Mouse (Mus musculus) G1E (cell line): ENCODE measurements around the gene Hcst. TPM values are rescaled to one million over a fixed set of nuclear protein-coding genes. Genes with fewer than 3 reads are reported as not detected.
A peak's percentile ranks its signal among the peaks of the same experiment; 100 is the strongest.

Experiments used
- ATAC-seq: 2 replicates; pipeline ENCODE4 v1.8.0; 2016; ENCODE audit warnings: mild to moderate bottlenecking; ENCODE audit not compliant: insufficient number of reproducible peaks, poor library complexity, low FRiP score, severe bottlenecking; ENCODE audit errors: extremely low read depth
- DNase-seq: peaks from one replicate; pipeline ENCODE4 v3.0.0; 2012; ENCODE audit warnings: low spot score
- H3K27me3 ChIP-seq: 2 replicates; pipeline ENCODE4 v1.6.1; 2012; ENCODE audit warnings: mild to moderate bottlenecking, low read length, inconsistent platforms; ENCODE audit not compliant: insufficient read depth
- H3K36me3 ChIP-seq: replicated peaks from 2 replicates; pipeline ENCODE3; 2012; ENCODE audit warnings: mild to moderate bottlenecking, inconsistent platforms
- H3K4me1 ChIP-seq: 2 replicates; pipeline ENCODE4 v1.6.1; 2012; ENCODE audit warnings: low read depth, low read length, inconsistent platforms, mixed read lengths; ENCODE audit not compliant: insufficient read depth
- H3K4me3 ChIP-seq: 2 replicates; pipeline ENCODE4 v1.5.1; 2012; ENCODE audit warnings: low read depth, mild to moderate bottlenecking, inconsistent platforms, low read length, moderate library complexity, mixed read lengths
- H3K9me3 ChIP-seq: replicated peaks from 2 replicates; pipeline ENCODE4 v1.6.1; 2012; ENCODE audit warnings: inconsistent platforms
- CTCF ChIP-seq: IDR thresholded peaks from 2 replicates; pipeline ENCODE4 v1.5.1; 2012; ENCODE audit warnings: low read depth, low read length, inconsistent platforms, mixed read lengths
- GATA1 ChIP-seq: IDR thresholded peaks from 2 replicates; pipeline ENCODE4 v1.6.1; 2012; ENCODE audit warnings: borderline replicate concordance, low read length, inconsistent platforms, mixed read lengths
- GATA2 ChIP-seq: IDR thresholded peaks from 2 replicates; pipeline ENCODE4 v1.6.1; 2012; ENCODE audit warnings: low read depth, low read length, inconsistent platforms, borderline replicate concordance
- POLR2AphosphoS5 ChIP-seq: IDR thresholded peaks from 2 replicates; pipeline ENCODE4 v1.6.1; 2012; ENCODE audit warnings: low read depth, low read length, inconsistent platforms; ENCODE audit not compliant: insufficient replicate concordance
- TAL1 ChIP-seq: conservative IDR thresholded peaks from 2 replicates; pipeline ENCODE4 v1.6.1; 2012; ENCODE audit warnings: low read depth, low read length, inconsistent platforms, mixed read lengths
- polyA plus RNA-seq: library from polyadenylated mRNA; stranded (reverse); fragments of >175 nt; gene quantifications from 2 replicates; pipeline ENCODE4 v1.2.3, GENCODE M21; 2012
- total RNA-seq, 2 experiments: library from RNA; stranded (forward) in 1 of 2; stranded (reverse) in 1 of 2; fragments of 200-1000 nt in 1 of 2; fragments of >200 nt in 1 of 2; fragmentation: Nextera tagmentation in 1 of 2; gene quantifications; 2 replicates each; pipeline ENCODE4 v1.2.3; 2014 to 2017

Gene Hcst
- total and polyA plus RNA-seq, 3 experiments = 0.55 to 2.6 TPM; not detected in 1

DNA sequence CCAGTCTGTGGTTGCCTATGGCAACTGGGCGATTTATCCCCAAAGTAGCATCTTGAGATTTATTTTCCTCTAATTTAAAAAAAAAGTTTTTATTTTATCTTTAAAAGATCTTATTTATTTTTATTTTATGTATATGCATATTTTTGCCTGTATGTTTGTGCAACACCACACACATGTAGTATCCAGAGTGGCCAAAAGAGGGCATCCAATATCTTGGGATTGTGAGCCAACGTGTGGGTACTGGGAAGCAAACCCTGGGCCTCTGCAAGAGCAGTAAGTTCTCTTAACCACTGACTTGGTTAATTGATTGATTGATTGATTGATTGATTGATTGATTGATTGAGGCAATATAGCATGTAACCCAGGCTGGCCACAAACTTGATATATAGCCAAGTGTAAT, 24.8 kb downstream of the Hcst start:
- 0 out of 2 replicates have a peak, but pooled peaks cover 2% of the 10 kb centered on the region for H3K27me3 ChIP-seq
- H3K4me1 ChIP-seq = peaks cover 4% of the 10 kb centered on the region; the same call in 1 of the 2 replicates
- H3K4me3 ChIP-seq = no peak overlapping the region
- no peak for TF ChIP-seq TAL1
- no peak for TF ChIP-seq POLR2AphosphoS5
- TF ChIP-seq GATA2 = no peak
- no peak for TF ChIP-seq CTCF
- TF ChIP-seq GATA1 = no peak
- DNase-seq = no peak
- H3K36me3 ChIP-seq = no peaks in the 10 kb centered on the region
- no peaks in the 10 kb centered on the region for H3K9me3 ChIP-seq
- no peak for ATAC-seq

- no peak overlapping the region for H3K4me3 ChIP-seq
- DNase-seq = no peak
- no peaks in the 10 kb centered on the region for H3K9me3 ChIP-seq
- H3K4me1 ChIP-seq = peaks cover 4% of the 10 kb centered on the region; the same call in 1 of the 2 replicates
- H3K36me3 ChIP-seq = no peaks in the 10 kb centered on the region
- peak; percentile 40; the same call in 1 of the 2 replicates for ATAC-seq
- TF ChIP-seq GATA2 = no peak
- 0 out of 2 replicates have a peak, but pooled peaks cover 2% of the 10 kb centered on the region for H3K27me3 ChIP-seq
These were observed 25.3 kb downstream of the Hcst start for GRCm38 (mm10) chr7:30394379-30394778.

DNA sequence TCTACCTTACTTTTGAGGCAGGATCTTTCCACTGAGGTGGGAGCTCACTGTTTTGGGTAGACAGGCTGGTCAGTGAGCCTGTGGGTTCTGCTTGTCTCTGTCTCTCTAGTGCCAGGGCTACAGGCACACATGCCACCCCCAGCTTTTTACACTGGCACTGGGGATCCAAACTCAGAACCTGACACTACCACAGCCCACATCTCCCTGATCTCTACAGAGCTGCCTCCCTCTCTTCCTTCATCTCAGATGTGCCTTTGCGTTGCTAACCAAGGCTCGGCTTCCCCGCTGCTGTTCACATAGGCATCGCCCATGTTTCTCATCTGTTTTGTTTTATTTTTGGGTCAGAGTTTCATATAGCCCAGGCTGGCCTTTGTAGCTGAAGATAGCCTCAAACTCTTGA, 26.0 kb downstream of the Hcst start:
- Histone ChIP-seq H3K9me3 (no peaks in the 10 kb centered on the region), H3K27me3 (0 out of 2 replicates have a peak, but pooled peaks cover 2% of the 10 kb centered on the region), H3K4me1 (peaks cover 4% of the 10 kb centered on the region; the same call in 1 of the 2 replicates), H3K4me3 (no peak overlapping the region), H3K36me3 (no peaks in the 10 kb centered on the region)
- ATAC-seq = no peak
- DNase-seq = no peak
- no peak for TF ChIP-seq TAL1
- TF ChIP-seq GATA2 = no peak
- TF ChIP-seq GATA1 = no peak
- no peak for TF ChIP-seq POLR2AphosphoS5
- no peak for TF ChIP-seq CTCF

GRCm38 (mm10) chr7:30392746-30393520, 26.7 kb downstream of the Hcst start:
- no peak for ATAC-seq
- TF ChIP-seq POLR2AphosphoS5 = no peak
- no peak for TF ChIP-seq CTCF
- TF ChIP-seq GATA1 = no peak
- no peak for TF ChIP-seq GATA2
- TF ChIP-seq TAL1 = no peak
- Histone ChIP-seq H3K4me1 (peaks cover 4% of the 10 kb centered on the region; the same call in 1 of the 2 replicates), H3K36me3 (no peaks in the 10 kb centered on the region), H3K9me3 (no peaks in the 10 kb centered on the region), H3K4me3 (no peak overlapping the region), H3K27me3 (0 out of 2 replicates have a peak, but pooled peaks cover 2% of the 10 kb centered on the region)
- DNase-seq = no peak

DNA sequence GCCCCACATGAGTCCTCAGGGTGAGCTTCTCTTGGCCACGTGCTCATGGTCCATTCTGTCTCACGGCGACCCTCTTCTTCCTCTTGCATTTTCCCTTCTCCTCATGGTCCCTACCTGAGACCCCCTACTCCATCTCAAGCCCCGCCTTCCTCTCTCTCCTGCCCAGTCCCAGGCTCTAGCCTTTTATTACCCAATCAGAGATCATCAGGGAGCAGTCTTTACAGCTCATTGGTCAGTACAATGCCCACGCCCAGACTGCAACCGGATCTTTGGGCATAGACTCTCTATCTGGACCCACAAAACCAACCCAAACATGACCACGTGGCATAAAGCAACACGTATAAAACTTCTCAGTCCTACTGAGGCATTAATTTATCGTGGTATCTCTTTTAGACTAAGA, 35.5 kb downstream of the Hcst start:
- no peak for TF ChIP-seq GATA1
- no peak for TF ChIP-seq GATA2
- TF ChIP-seq CTCF = no peak
- TF ChIP-seq POLR2AphosphoS5 = no peak
- no peak for TF ChIP-seq TAL1
- Histone ChIP-seq H3K27me3 (no peaks in the 10 kb centered on the region), H3K36me3 (no peaks in the 10 kb centered on the region), H3K4me3 (no peak overlapping the region), H3K4me1 (no peaks in the 10 kb centered on the region), H3K9me3 (no peaks in the 10 kb centered on the region)
- no peak for DNase-seq
- ATAC-seq = no peak

DNA sequence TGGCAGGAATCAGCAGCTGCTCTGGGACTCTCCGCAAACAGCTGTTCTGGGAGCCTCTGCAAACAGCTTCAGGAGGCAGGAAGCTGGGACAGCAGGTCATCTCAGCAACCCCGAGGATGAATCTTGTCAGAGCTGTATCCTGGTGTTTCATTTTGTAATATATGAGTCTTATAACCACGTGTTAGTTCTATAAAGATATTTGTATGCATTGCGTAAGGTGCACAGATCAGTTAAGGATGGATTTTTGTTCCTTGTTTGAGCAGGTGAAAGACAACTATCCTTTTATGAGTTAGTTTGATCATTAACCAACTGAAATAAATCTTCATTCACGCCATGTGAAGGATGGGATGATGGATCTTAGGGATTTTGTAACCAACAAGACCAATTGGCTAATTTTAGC, 39.6 kb downstream of the Hcst start:
- no peaks in the 10 kb centered on the region for H3K9me3 ChIP-seq
- DNase-seq (no peak), ATAC-seq (no peak)
- no peaks in the 10 kb centered on the region for H3K36me3 ChIP-seq
- no peaks in the 10 kb centered on the region for H3K27me3 ChIP-seq
- TF ChIP-seq GATA2 = no peak
- TF ChIP-seq CTCF = no peak
- no peak for TF ChIP-seq POLR2AphosphoS5
- H3K4me3 ChIP-seq = no peak overlapping the region
- no peaks in the 10 kb centered on the region for H3K4me1 ChIP-seq
